Comparison of ENCODE assay signal across 31 mouse cellular contexts in the genomic region with DNA sequence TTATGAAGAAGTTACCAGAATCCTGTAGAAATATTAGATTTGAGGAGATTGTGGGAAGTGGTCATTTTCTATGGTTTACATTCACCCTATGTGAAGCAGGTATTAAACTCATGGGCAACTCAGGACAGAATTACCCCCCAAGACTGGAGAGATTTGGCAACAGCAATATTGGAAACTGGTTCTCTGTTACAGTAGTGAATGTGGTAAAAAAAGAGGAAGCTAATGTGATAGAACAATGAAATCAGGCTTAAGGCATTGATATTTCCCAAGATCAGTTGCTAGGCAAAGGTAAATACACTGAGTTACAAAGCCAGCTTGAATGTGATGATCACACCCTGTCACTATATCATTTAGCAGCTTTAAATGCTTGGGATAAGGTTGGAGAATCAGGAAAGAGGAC. TPM values are rescaled to one million over a fixed set of nuclear protein-coding genes. Genes with fewer than 3 reads are reported as not detected.
DNase-seq lines count a peak whose midpoint lies in the region; ATAC-seq and TF ChIP-seq lines count a peak whose summit lies in the region.
"Had no signal": no experiment of that assay in that cellular context is flagged by ENCODE, and none has a peak within 500 bp of the region (broad histone marks: within the 10 kb centered on the region; RNA-seq: fewer than 3 reads in every experiment).

No protein-coding gene starts in this region.

- H3K4me2 ChIP-seq in lung, postnatal 0 days (replicated peaks; ENCODE audit: low read depth, low read length): no peak overlapping the region
- no peak overlapping the region for H3K4me2 ChIP-seq in forebrain, embryonic 12.5 days
- H3K4me2 ChIP-seq: embryonic facial prominence, embryonic 12.5 days; embryonic facial prominence, embryonic 15.5 days; forebrain, embryonic 15.5 days; heart, embryonic 13.5 days; hindbrain, embryonic 12.5 days; hindbrain, embryonic 15.5 days had no signal

- peak; percentile 33 for DNase-seq in lung, postnatal 0 days (ENCODE audit: low spot score)
- no peak for DNase-seq in lung, adult 2 months
- peak; percentile 34 for DNase-seq in 416B (ENCODE audit: low read depth)
- DNase-seq in thymus, adult 2 months: no peak
- DNase-seq: adrenal gland, postnatal 10 days; B cell, adult 2 months; cerebellum, adult 11 months; cerebellum, adult 2 months; cerebellum, postnatal 10 days; gastrocnemius, postnatal 25 days; heart, adult 2 months; heart, postnatal 14 days; heart, postnatal 4 days had no signal

- no peak for TF ChIP-seq CTCF in lung, postnatal 0 days (IDR thresholded peaks at IDR 0.05)
- TF ChIP-seq CTCF in lung, adult 2 months (IDR thresholded peaks at IDR 0.05; ENCODE audit: insufficient read depth, low read length): no peak
- TF ChIP-seq CTCF in thymus, adult 2 months (IDR thresholded peaks at IDR 0.05; ENCODE audit: borderline replicate concordance, control insufficient read depth, extremely low read depth, insufficient read depth, low read length, poor library complexity): no peak

- H3K4me3 ChIP-seq in lung, postnatal 0 days (ENCODE audit: low read depth, low read length): no peak overlapping the region
- H3K4me3 ChIP-seq in lung, adult 2 months (replicated peaks; ENCODE audit: extremely low read depth, low read depth, low read length): no peak overlapping the region
- H3K4me3 ChIP-seq in thymus, adult 2 months (ENCODE audit: control insufficient read depth, insufficient read depth, low read length): no peak overlapping the region
- no peak overlapping the region for H3K4me3 ChIP-seq in forebrain, embryonic 12.5 days (replicated peaks)
- H3K4me3 ChIP-seq: embryonic facial prominence, embryonic 12.5 days; embryonic facial prominence, embryonic 15.5 days; forebrain, embryonic 15.5 days; heart, adult 2 months; heart, embryonic 10.5 days; heart, embryonic 13.5 days; hindbrain, embryonic 12.5 days; hindbrain, embryonic 15.5 days had no signal

- H3K27me3 ChIP-seq in lung, postnatal 0 days (replicated peaks; ENCODE audit: insufficient read depth, low read length): no peaks in the 10 kb centered on the region
- H3K27me3 ChIP-seq in thymus, adult 2 months (ENCODE audit: control insufficient read depth, insufficient read depth, low read length): no peaks in the 10 kb centered on the region
- H3K27me3 ChIP-seq in forebrain, embryonic 12.5 days: no peaks in the 10 kb centered on the region
- H3K27me3 ChIP-seq: embryonic facial prominence, embryonic 12.5 days; embryonic facial prominence, embryonic 15.5 days; forebrain, embryonic 15.5 days; hindbrain, embryonic 12.5 days; hindbrain, embryonic 15.5 days had no signal

- H3K9ac ChIP-seq in lung, postnatal 0 days (replicated peaks; ENCODE audit: low read depth): no peak overlapping the region
- H3K9ac ChIP-seq in forebrain, embryonic 12.5 days: no peak overlapping the region
- H3K9ac ChIP-seq: embryonic facial prominence, embryonic 12.5 days; embryonic facial prominence, embryonic 15.5 days; forebrain, embryonic 15.5 days; heart, embryonic 13.5 days; hindbrain, embryonic 12.5 days; hindbrain, embryonic 15.5 days had no signal

- no peaks in the 10 kb centered on the region for H3K36me3 ChIP-seq in lung, postnatal 0 days (ENCODE audit: insufficient read depth, low read length)
- H3K36me3 ChIP-seq in thymus, adult 2 months (ENCODE audit: control insufficient read depth, insufficient read depth, low read length): no peaks in the 10 kb centered on the region
- no peaks in the 10 kb centered on the region for H3K36me3 ChIP-seq in forebrain, embryonic 12.5 days (replicated peaks)
- H3K36me3 ChIP-seq: embryonic facial prominence, embryonic 12.5 days; embryonic facial prominence, embryonic 15.5 days; forebrain, embryonic 15.5 days; G1E; heart, embryonic 10.5 days; heart, embryonic 13.5 days; hindbrain, embryonic 12.5 days; hindbrain, embryonic 15.5 days had no signal

- H3K4me1 ChIP-seq in lung, postnatal 0 days (ENCODE audit: insufficient read depth, low read depth, low read length): no peaks in the 10 kb centered on the region
- H3K4me1 ChIP-seq in lung, adult 2 months (ENCODE audit: control insufficient read depth, insufficient read depth, low read length): no peaks in the 10 kb centered on the region
- H3K4me1 ChIP-seq in thymus, adult 2 months (replicated peaks; ENCODE audit: control insufficient read depth, insufficient read depth, low read length): no peaks in the 10 kb centered on the region
- no peaks in the 10 kb centered on the region for H3K4me1 ChIP-seq in forebrain, embryonic 12.5 days
- H3K4me1 ChIP-seq: embryonic facial prominence, embryonic 12.5 days; embryonic facial prominence, embryonic 15.5 days; forebrain, embryonic 15.5 days; heart, embryonic 10.5 days; heart, embryonic 13.5 days; hindbrain, embryonic 12.5 days; hindbrain, embryonic 15.5 days had no signal

- no peak for TF ChIP-seq EP300 in lung, postnatal 0 days (IDR thresholded peaks at IDR 0.05)

- H3K27ac ChIP-seq in lung, postnatal 0 days (ENCODE audit: low read length): no peak overlapping the region
- no peak overlapping the region for H3K27ac ChIP-seq in thymus, adult 2 months (ENCODE audit: control insufficient read depth, insufficient read depth, low read length)
- no peak overlapping the region for H3K27ac ChIP-seq in forebrain, embryonic 12.5 days
- H3K27ac ChIP-seq: embryonic facial prominence, embryonic 12.5 days; embryonic facial prominence, embryonic 15.5 days; forebrain, embryonic 15.5 days; heart, adult 2 months; heart, embryonic 10.5 days; heart, embryonic 13.5 days; hindbrain, embryonic 12.5 days; hindbrain, embryonic 15.5 days had no signal

- H3K9me3 ChIP-seq in lung, postnatal 0 days (ENCODE audit: low read length): no peaks in the 10 kb centered on the region
- no peaks in the 10 kb centered on the region for H3K9me3 ChIP-seq in forebrain, embryonic 12.5 days
- H3K9me3 ChIP-seq: embryonic facial prominence, embryonic 12.5 days; embryonic facial prominence, embryonic 15.5 days; forebrain, embryonic 15.5 days; G1E; heart, embryonic 10.5 days; heart, embryonic 13.5 days; hindbrain, embryonic 12.5 days; hindbrain, embryonic 15.5 days had no signal

- no peak for TF ChIP-seq POLR2A in lung, adult 2 months (IDR thresholded peaks at IDR 0.05; ENCODE audit: borderline replicate concordance, extremely low read depth, low read depth, low read length)
- no peak for TF ChIP-seq POLR2A in thymus, adult 2 months (IDR thresholded peaks at IDR 0.05; ENCODE audit: control insufficient read depth, extremely low read depth, insufficient read depth, low read length, poor library complexity)

- no peak for ATAC-seq in lung, postnatal 0 days
- ATAC-seq in hematopoietic stem cell, adult 5-6 weeks (replicated peaks in 1 of 2; ENCODE audit: insufficient read depth in 1 of 2, low FRiP score in 2 of 2, low TSS enrichment in 1 of 2, low read depth in 1 of 2, poor library complexity in 2 of 2, severe bottlenecking in 2 of 2): peak; percentile 42 to 58; a peak in 2 of 4 replicates
- no peak for ATAC-seq in forebrain, embryonic 12.5 days (ENCODE audit: low FRiP score)
- ATAC-seq: forebrain, embryonic 15.5 days; Patski had no signal

RNA-seq across cellular contexts. Expression of a gene that starts 6.9 kb away (rescaled TPM):
- not detected in 2 replicates for polyA plus RNA-seq in lung, postnatal 0 days (2015; fragmentation: Nextera tagmentation; extraction: Ambion mirVana)
- not detected in 2 replicates for polyA plus RNA-seq in lung, adult 2 months (2012; rRNA removed)
- total RNA-seq in hematopoietic stem cell, adult 5-6 weeks (2017): not detected in 2 replicates
- polyA plus RNA-seq in thymus, adult 2 months (2012; rRNA removed): 0.05 TPM in 1 of 2 replicates, not detected in the other
- polyA plus RNA-seq in forebrain, embryonic 12.5 days (2016; fragmentation: Nextera tagmentation; extraction: Ambion mirVana): not detected in 2 replicates
- total RNA-seq: adrenal gland, adult 18-20 months; adrenal gland, postnatal 10 days; adrenal gland, postnatal 4 days; CH12.LX; G1E; gastrocnemius, adult 8-10 months; gastrocnemius, postnatal 25 days; heart, adult 2 months; heart, postnatal 14 days; heart, postnatal 4 days had no signal
- polyA plus RNA-seq: cerebellum, adult 2 months; embryonic facial prominence, embryonic 12.5 days; embryonic facial prominence, embryonic 15.5 days; forebrain, embryonic 11.5 days; forebrain, embryonic 15.5 days; G1E; heart, adult 2 months; heart, embryonic 10.5 days; heart, embryonic 13.5 days; heart, embryonic 16.5 days; hindbrain, embryonic 12.5 days; hindbrain, embryonic 15.5 days; intestine, embryonic 14.5 days; Patski had no signal

RNA-seq across cellular contexts. Expression of a gene that starts 18.8 kb away (rescaled TPM):
- polyA plus RNA-seq in lung, postnatal 0 days (2015; fragmentation: Nextera tagmentation; extraction: Ambion mirVana): not detected in 2 replicates
- not detected in 2 replicates for polyA plus RNA-seq in lung, adult 2 months (2012; rRNA removed)
- not detected in 2 replicates for total RNA-seq in hematopoietic stem cell, adult 5-6 weeks (2017)
- 0.11 TPM in 1 of 2 replicates, not detected in the other for polyA plus RNA-seq in thymus, adult 2 months (2012; rRNA removed)
- not detected in 2 replicates for polyA plus RNA-seq in forebrain, embryonic 12.5 days (2016; fragmentation: Nextera tagmentation; extraction: Ambion mirVana)
- total RNA-seq: adrenal gland, adult 18-20 months; adrenal gland, postnatal 10 days; CH12.LX; gastrocnemius, adult 8-10 months; gastrocnemius, postnatal 25 days; heart, adult 2 months; heart, postnatal 14 days; heart, postnatal 4 days had no signal
- polyA plus RNA-seq: cerebellum, adult 2 months; embryonic facial prominence, embryonic 12.5 days; embryonic facial prominence, embryonic 15.5 days; forebrain, embryonic 11.5 days; forebrain, embryonic 15.5 days; G1E; heart, adult 2 months; heart, embryonic 10.5 days; heart, embryonic 13.5 days; heart, embryonic 16.5 days; hindbrain, embryonic 12.5 days; hindbrain, embryonic 15.5 days; intestine, embryonic 14.5 days; Patski had no signal

RNA-seq across cellular contexts. Expression of a gene that starts 38.2 kb away (rescaled TPM):
- not detected in 2 replicates for polyA plus RNA-seq in lung, postnatal 0 days (2015; fragmentation: Nextera tagmentation; extraction: Ambion mirVana)
- polyA plus RNA-seq in lung, adult 2 months (2012; rRNA removed): not detected in 2 replicates
- total RNA-seq in hematopoietic stem cell, adult 5-6 weeks (2017): not detected in 2 replicates
- polyA plus RNA-seq in thymus, adult 2 months (2012; rRNA removed): 0.13 TPM in 1 of 2 replicates, not detected in the other
- not detected in 2 replicates for polyA plus RNA-seq in forebrain, embryonic 12.5 days (2016; fragmentation: Nextera tagmentation; extraction: Ambion mirVana)
- total RNA-seq: adrenal gland, adult 18-20 months; adrenal gland, postnatal 4 days; CH12.LX; gastrocnemius, adult 8-10 months; gastrocnemius, postnatal 25 days; heart, adult 2 months; heart, postnatal 14 days; heart, postnatal 4 days had no signal
- polyA plus RNA-seq: cerebellum, adult 2 months; embryonic facial prominence, embryonic 12.5 days; embryonic facial prominence, embryonic 15.5 days; forebrain, embryonic 11.5 days; forebrain, embryonic 15.5 days; G1E; heart, embryonic 10.5 days; heart, embryonic 13.5 days; heart, embryonic 16.5 days; hindbrain, embryonic 12.5 days; hindbrain, embryonic 15.5 days; intestine, embryonic 14.5 days; Patski had no signal

Comparison
In these comparisons a context has a peak if more than half of its experiments do, and no peak if none do; other contexts are left out.
1. DNase-seq: peak in lung, postnatal 0 days (single experiment) and 416B (single experiment); none in lung, adult 2 months (single experiment) and thymus, adult 2 months (single experiment).
2. ATAC-seq: peak in hematopoietic stem cell, adult 5-6 weeks (2 of 2); none in lung, postnatal 0 days (single experiment) and forebrain, embryonic 12.5 days (single experiment).